Mouse (Mus musculus): ENCODE measurements around the gene Pkd1. TPM values are rescaled to one million over a fixed set of nuclear protein-coding genes. Genes with fewer than 3 reads are reported as not detected.

Gene Pkd1
- polyA plus RNA-seq, 1 experiment = 34.6 TPM

- Histone ChIP-seq H3K4me3 (ENCODE audit: insufficient read depth, low read depth, low read length) (no peak overlapping the region), H3K27me3 (replicated peaks; ENCODE audit: control insufficient read depth, insufficient read depth, low read length) (no peaks in the 10 kb centered on the region), H3K27ac (ENCODE audit: insufficient read depth, low read depth, low read length) (no peak overlapping the region), H3K4me1 (ENCODE audit: control insufficient read depth, insufficient read depth, low read length) (peaks cover 11% of the 10 kb centered on the region; the same call in 1 of the 2 replicates), H3K36me3 (ENCODE audit: control insufficient read depth, insufficient read depth, low read length) (no peaks in the 10 kb centered on the region)
- WGBS = 52% methylated on average over 5 of the region's 5 CpGs
- no peak for TF ChIP-seq POLR2A (IDR thresholded peaks at IDR 0.05; ENCODE audit: low read depth, low read length)
- peak; percentile 89 for TF ChIP-seq CTCF (conservative IDR thresholded peaks at IDR 0.05; ENCODE audit: insufficient read depth, insufficient read length, low read depth, low read length)
- peak; percentile 80 for DNase-seq
These were observed 79.0 kb downstream of the Pkd1 start for GRCm38 (mm10) chr17:24628646-24629045.

- TF ChIP-seq POLR2A (IDR thresholded peaks at IDR 0.05; ENCODE audit: low read depth, low read length) (no peak), CTCF (conservative IDR thresholded peaks at IDR 0.05; ENCODE audit: insufficient read depth, insufficient read length, low read depth, low read length) (no peak)
- H3K4me1 ChIP-seq (ENCODE audit: control insufficient read depth, insufficient read depth, low read length) = peaks cover 12% of the 10 kb centered on the region; the same call in 1 of the 2 replicates
- 86% methylated on average over 14 of the region's 14 CpGs for WGBS
- H3K36me3 ChIP-seq (ENCODE audit: control insufficient read depth, insufficient read depth, low read length) = no peaks in the 10 kb centered on the region
- H3K4me3 ChIP-seq (ENCODE audit: insufficient read depth, low read depth, low read length) = no peak overlapping the region
- no peaks in the 10 kb centered on the region for H3K27me3 ChIP-seq (replicated peaks; ENCODE audit: control insufficient read depth, insufficient read depth, low read length)
- no peak overlapping the region for H3K27ac ChIP-seq (ENCODE audit: insufficient read depth, low read depth, low read length)
- DNase-seq = no peak
These were observed 80.4 kb downstream of the Pkd1 start for GRCm38 (mm10) chr17:24630072-24630471.

DNA sequence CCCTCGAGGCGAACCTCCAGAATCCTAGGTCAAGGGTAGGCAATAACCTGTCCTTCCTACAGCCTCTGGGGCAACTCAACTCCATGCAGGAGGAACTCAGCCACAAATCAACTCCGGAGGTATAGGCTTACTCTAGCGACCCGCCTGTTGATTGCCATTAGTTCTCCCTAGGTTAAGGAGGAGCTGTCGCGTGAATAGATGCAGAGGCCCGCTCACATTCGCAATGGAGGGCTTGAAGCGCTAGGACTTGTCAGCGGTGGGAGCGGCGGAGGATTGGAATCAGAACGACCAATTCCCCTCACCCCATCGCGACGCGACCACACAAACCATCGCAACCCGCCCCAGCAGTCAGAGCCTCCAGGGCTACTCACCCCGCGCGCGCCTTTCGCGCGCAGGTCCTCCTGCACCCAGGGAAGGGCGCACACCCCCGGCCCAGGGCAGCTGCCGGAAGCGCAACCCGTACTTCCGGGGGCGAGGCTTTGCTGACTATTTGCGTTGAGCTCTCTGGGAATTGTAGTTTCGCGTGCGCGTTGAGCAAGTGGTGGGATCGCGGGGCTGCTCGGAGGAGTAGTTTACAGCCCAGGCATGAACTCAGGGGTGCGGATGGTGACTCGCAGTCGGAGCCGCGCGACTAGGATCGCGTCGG, 82.7 kb downstream of the Pkd1 start, which contains the start of the genes Tsc2 and Nthl1:
Tsc2 (minus strand) TSS at position 464 of the 646 bp plus-strand sequence.
Nthl1 (plus strand) TSS at position 514 of the 646 bp plus-strand sequence.
- Histone ChIP-seq H3K27ac (ENCODE audit: insufficient read depth, low read depth, low read length) (peak within 1 kb of the TSS; percentile 88), H3K4me3 (ENCODE audit: insufficient read depth, low read depth, low read length) (peak within 1 kb of the TSS; percentile 92), H3K4me1 (ENCODE audit: control insufficient read depth, insufficient read depth, low read length) (peaks cover 15% of the 10 kb centered on the region; the same call in 1 of the 2 replicates), H3K36me3 (ENCODE audit: control insufficient read depth, insufficient read depth, low read length) (no peaks in the 10 kb centered on the region), H3K27me3 (replicated peaks; ENCODE audit: control insufficient read depth, insufficient read depth, low read length) (no peaks in the 10 kb centered on the region)
- WGBS = under 1% methylated on average over 51 of the region's 51 CpGs
- peak; percentile 88 for DNase-seq
- no peak for TF ChIP-seq CTCF (conservative IDR thresholded peaks at IDR 0.05; ENCODE audit: insufficient read depth, insufficient read length, low read depth, low read length)
- peak; percentile 75 for TF ChIP-seq POLR2A (IDR thresholded peaks at IDR 0.05; ENCODE audit: low read depth, low read length)

- Histone ChIP-seq H3K4me1 (ENCODE audit: control insufficient read depth, insufficient read depth, low read length) (peaks cover 15% of the 10 kb centered on the region; the same call in 1 of the 2 replicates), H3K27ac (ENCODE audit: insufficient read depth, low read depth, low read length) (peak overlapping the region; percentile 88), H3K36me3 (ENCODE audit: control insufficient read depth, insufficient read depth, low read length) (no peaks in the 10 kb centered on the region), H3K27me3 (replicated peaks; ENCODE audit: control insufficient read depth, insufficient read depth, low read length) (no peaks in the 10 kb centered on the region), H3K4me3 (ENCODE audit: insufficient read depth, low read depth, low read length) (peak overlapping the region; percentile 92)
- peak; percentile 79 for DNase-seq
- TF ChIP-seq POLR2A (IDR thresholded peaks at IDR 0.05; ENCODE audit: low read depth, low read length) (no peak), CTCF (conservative IDR thresholded peaks at IDR 0.05; ENCODE audit: insufficient read depth, insufficient read length, low read depth, low read length) (no peak)
- 5% methylated on average over 22 of the region's 22 CpGs for WGBS
These were observed 83.3 kb downstream of the Pkd1 start for GRCm38 (mm10) chr17:24632813-24633449.

DNA sequence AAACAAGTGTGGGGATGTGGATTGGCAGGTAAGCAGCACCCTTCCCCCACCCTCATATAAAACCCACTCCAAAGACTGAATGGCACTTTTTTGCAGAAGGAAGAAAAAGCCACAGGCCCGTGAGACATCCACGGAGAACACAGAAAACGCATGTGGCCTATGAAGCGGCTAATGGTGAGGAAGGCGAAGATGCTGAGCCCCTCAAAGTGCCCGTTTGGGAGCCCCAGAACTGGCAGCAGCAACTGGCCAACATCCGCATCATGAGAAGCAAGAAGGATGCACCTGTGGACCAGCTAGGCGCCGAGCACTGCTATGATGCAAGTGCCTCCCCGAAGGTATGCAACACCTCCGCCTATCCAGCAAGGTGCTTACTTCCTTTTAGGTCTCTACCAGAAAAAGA, 84.2 kb downstream of the Pkd1 start:
- 95% methylated on average over 11 of the region's 11 CpGs for WGBS
- Histone ChIP-seq H3K36me3 (ENCODE audit: control insufficient read depth, insufficient read depth, low read length) (no peaks in the 10 kb centered on the region), H3K27ac (ENCODE audit: insufficient read depth, low read depth, low read length) (peak overlapping the region; percentile 88), H3K27me3 (replicated peaks; ENCODE audit: control insufficient read depth, insufficient read depth, low read length) (no peaks in the 10 kb centered on the region), H3K4me1 (ENCODE audit: control insufficient read depth, insufficient read depth, low read length) (peaks cover 15% of the 10 kb centered on the region; the same call in 1 of the 2 replicates), H3K4me3 (ENCODE audit: insufficient read depth, low read depth, low read length) (no peak overlapping the region)
- no peak for TF ChIP-seq POLR2A (IDR thresholded peaks at IDR 0.05; ENCODE audit: low read depth, low read length)
- no peak for TF ChIP-seq CTCF (conservative IDR thresholded peaks at IDR 0.05; ENCODE audit: insufficient read depth, insufficient read length, low read depth, low read length)
- no peak for DNase-seq

DNA sequence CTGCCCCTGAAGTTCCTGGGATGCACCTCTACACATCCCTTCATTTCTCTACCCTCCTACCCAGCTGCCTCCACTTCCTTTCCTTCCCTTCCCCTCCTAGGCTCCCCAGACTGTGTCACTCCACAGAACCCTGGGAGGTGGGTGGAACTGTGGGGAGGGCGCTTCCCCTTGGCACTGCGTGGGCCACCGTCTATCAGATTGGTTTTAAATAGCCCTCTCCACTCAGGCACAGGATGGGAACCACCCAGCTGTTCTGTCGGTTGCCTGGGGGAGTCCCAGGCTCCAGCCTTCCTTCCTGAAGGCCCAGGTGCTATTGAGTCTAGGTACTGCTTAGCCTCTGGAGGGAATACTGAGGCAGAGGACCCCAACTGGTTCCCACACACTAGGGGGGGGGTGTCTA, 85.4 kb downstream of the Pkd1 start:
- Histone ChIP-seq H3K27me3 (replicated peaks; ENCODE audit: control insufficient read depth, insufficient read depth, low read length) (no peaks in the 10 kb centered on the region), H3K36me3 (ENCODE audit: control insufficient read depth, insufficient read depth, low read length) (no peaks in the 10 kb centered on the region), H3K4me3 (ENCODE audit: insufficient read depth, low read depth, low read length) (no peak overlapping the region), H3K27ac (ENCODE audit: insufficient read depth, low read depth, low read length) (peak overlapping the region; percentile 34), H3K4me1 (ENCODE audit: control insufficient read depth, insufficient read depth, low read length) (peaks cover 15% of the 10 kb centered on the region; the same call in 1 of the 2 replicates)
- no peak for TF ChIP-seq POLR2A (IDR thresholded peaks at IDR 0.05; ENCODE audit: low read depth, low read length)
- TF ChIP-seq CTCF (conservative IDR thresholded peaks at IDR 0.05; ENCODE audit: insufficient read depth, insufficient read length, low read depth, low read length) = no peak
- WGBS = 55% methylated on average over 4 of the region's 4 CpGs
- peak; percentile 76 for DNase-seq

DNA sequence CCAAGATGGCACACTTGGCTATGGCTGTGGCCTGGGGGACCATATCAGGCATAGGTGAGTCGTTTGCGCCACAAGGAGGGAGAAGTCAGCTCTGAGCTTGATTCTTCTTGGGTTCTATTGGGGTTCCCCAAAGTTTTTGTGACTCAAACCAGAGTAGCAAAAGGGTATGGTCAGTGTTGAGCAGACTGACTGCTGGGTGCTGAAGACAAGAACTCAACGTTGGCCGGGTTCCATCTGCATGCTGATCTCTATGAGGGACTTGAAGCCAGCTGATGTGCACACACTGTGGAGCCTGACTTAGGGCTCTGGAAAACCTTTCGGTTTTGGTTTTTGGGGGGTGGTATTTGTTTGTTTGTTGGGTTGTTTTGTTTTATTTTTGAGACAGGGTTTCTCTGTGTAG, 86.1 kb downstream of the Pkd1 start:
- H3K4me1 ChIP-seq (ENCODE audit: control insufficient read depth, insufficient read depth, low read length) = peaks cover 17% of the 10 kb centered on the region; the same call in 1 of the 2 replicates
- no peak overlapping the region for H3K4me3 ChIP-seq (ENCODE audit: insufficient read depth, low read depth, low read length)
- H3K27ac ChIP-seq (ENCODE audit: insufficient read depth, low read depth, low read length) = peak overlapping the region; percentile 20
- no peak for DNase-seq
- TF ChIP-seq POLR2A (IDR thresholded peaks at IDR 0.05; ENCODE audit: low read depth, low read length) (no peak), CTCF (conservative IDR thresholded peaks at IDR 0.05; ENCODE audit: insufficient read depth, insufficient read length, low read depth, low read length) (no peak)
- 86% methylated on average over 5 of the region's 5 CpGs for WGBS
- no peaks in the 10 kb centered on the region for H3K27me3 ChIP-seq (replicated peaks; ENCODE audit: control insufficient read depth, insufficient read depth, low read length)
- H3K36me3 ChIP-seq (ENCODE audit: control insufficient read depth, insufficient read depth, low read length) = no peaks in the 10 kb centered on the region

Data from kidney, adult 2 months (tissue).